Mouse (Mus musculus): ENCODE data around the gene Tmem94. TPM values are rescaled to one million over a fixed set of nuclear protein-coding genes. Genes with fewer than 3 reads are reported as not detected.
A peak's percentile ranks its signal among the peaks of the same experiment; 100 is the strongest.

The Tmem94 gene
- polyA plus RNA-seq, 1 experiment from 2014 or later, result 23.6 TPM

DNA sequence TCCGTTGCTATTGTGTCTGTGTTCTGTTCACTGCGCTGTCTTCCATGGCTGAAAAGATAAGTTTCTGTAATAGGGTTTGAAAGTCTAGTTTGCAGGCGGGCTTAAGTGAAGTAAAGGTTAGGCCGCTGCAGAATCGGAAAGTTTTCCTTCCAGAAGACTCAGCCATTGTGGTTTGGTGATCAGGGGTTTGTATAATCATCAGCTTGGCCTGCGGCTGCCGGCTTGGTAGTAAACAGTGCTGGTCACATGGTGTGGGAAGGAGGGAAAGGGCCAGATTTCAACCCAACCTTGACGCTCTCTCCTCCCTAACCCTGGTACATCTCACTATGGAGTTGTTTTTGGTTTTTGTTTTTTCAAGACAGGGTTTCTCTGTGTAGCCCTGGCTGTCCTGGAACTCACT is 1.7 kb downstream of the Tmem94 start:
- Histone ChIP-seq H3K4me3 (peak overlapping the region; percentile 87; the same call in 1 of the 2 replicates), H3K27ac (peak overlapping the region; percentile 91; the same call in 1 of the 2 replicates)
- no peak for ATAC-seq (ENCODE audit: insufficient number of reproducible peaks, low FRiP score, low TSS enrichment, low read depth)

DNA sequence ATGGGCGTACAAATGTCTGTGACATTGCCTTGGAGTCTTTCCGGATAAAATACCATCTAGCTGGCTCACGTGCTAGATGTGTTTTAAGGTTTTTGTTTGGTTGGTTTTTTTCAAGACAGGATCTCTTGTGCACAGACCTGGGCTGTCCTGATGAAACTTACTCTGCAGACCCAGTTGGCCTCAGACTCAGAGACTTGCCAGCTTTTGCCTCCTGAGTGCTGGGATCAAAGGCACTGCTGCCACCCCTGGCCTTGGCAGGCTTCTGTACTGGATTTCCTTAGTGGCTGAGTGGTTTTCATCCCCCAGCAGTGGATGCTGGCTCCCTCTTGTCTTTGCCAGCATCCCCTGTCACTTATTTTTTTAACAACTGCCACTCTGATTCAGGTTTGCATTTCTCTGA is 3.7 kb downstream of the Tmem94 start:
- H3K4me2 ChIP-seq, result no peak overlapping the region
- H3K27me3 ChIP-seq, result no peaks in the 10 kb centered on the region
- H3K9ac ChIP-seq, result no peak overlapping the region
- WGBS, result 89% methylated on average over 3 of the region's 3 CpGs
- no peak for ATAC-seq (ENCODE audit: insufficient number of reproducible peaks, low FRiP score, low TSS enrichment, low read depth)
- H3K36me3 ChIP-seq, result no peaks in the 10 kb centered on the region
- H3K9me3 ChIP-seq, result no peaks in the 10 kb centered on the region
- peaks cover 18% of the 10 kb centered on the region for H3K4me1 ChIP-seq
- H3K27ac ChIP-seq, result peak overlapping the region; percentile 43; the same call in 1 of the 2 replicates
- H3K4me3 ChIP-seq, result no peak overlapping the region

More for the DNA sequence above, 1.7 kb downstream of the Tmem94 start:
- H3K27me3 ChIP-seq, result no peaks in the 10 kb centered on the region
- WGBS, result 81% methylated on average over 8 of the region's 8 CpGs
- H3K9ac ChIP-seq, result no peak overlapping the region
- no peak overlapping the region for H3K4me2 ChIP-seq
- no peaks in the 10 kb centered on the region for H3K36me3 ChIP-seq
- peaks cover 18% of the 10 kb centered on the region for H3K4me1 ChIP-seq
- H3K9me3 ChIP-seq, result no peaks in the 10 kb centered on the region

DNA sequence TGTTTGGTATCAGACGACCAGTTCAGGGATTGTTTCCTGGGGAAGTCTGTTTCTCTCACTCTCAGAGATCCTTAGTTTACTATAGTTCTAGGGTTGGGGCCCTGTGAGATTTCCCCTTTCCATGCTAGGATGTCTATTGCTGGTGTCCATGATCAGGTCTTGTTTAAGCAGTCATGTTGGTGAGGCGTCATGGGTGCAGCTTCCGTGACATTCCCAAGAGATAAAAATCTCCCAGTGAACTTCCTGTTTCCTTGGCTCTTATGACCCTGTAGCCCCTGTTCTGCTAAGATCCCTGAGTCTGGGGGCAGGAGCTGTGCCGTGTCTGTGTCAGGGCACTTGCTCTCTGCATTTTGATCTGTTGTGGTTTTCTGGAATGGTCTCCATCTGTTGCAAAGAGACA is 9.4 kb downstream of the Tmem94 start:
- Histone ChIP-seq H3K9me3 (no peaks in the 10 kb centered on the region), H3K4me1 (peaks cover 44% of the 10 kb centered on the region), H3K36me3 (peaks cover 8% of the 10 kb centered on the region; the same call in 1 of the 2 replicates), H3K27ac (0 out of 2 replicates have a peak overlapping the region, but pooled peaks have one; percentile 27), H3K27me3 (no peaks in the 10 kb centered on the region), H3K4me3 (no peak overlapping the region), H3K4me2 (no peak overlapping the region), H3K9ac (no peak overlapping the region)
- WGBS, result 65% methylated on average over 4 of the region's 4 CpGs
- ATAC-seq (ENCODE audit: insufficient number of reproducible peaks, low FRiP score, low TSS enrichment, low read depth), result no peak

DNA sequence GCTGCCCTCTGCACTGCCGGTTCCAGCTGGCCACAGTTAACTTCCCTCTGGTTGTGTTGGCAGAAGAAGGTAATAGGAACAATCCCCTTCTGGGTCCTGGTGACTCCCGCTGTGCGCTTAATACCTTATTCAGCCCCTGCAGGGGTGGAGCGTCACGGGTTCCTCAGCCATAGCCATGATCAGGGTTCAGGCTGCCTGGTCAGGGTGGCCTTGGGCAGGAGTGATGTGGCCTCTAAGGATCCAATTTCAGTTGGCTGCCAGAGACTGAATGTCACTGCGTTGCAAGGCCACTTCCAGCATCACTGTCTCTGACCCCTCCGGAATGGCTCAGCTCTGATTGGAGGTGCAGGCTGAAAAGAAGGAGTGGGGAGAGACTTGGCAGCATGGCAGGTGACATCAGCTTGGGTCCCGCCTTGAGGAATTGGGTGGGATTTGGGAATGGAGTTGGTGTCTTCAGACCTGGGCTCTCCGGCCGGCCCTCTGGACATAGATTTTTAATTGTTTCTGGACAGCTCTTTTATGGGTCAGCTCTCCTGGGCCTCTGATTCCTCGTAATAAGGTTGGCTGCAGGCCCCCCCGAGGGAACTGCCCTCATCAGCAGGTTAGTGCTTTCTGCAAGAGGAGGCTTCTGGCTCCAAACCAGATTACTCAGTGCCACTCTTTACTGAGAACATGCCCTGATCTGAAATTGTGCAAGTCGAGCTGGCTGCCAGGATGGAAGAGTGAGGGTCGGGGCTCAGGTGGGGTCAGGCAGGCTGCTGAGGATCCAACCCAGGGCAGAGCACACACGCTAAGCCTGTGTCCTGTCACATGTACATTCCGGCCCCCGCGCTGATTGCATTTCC is 10.8 kb downstream of the Tmem94 start:
- ATAC-seq (ENCODE audit: insufficient number of reproducible peaks, low FRiP score, low TSS enrichment, low read depth), result peak; percentile 27; the same call in 1 of the 2 replicates
- Histone ChIP-seq H3K36me3 (peaks cover 12% of the 10 kb centered on the region; the same call in 1 of the 2 replicates), H3K4me1 (peaks cover 56% of the 10 kb centered on the region), H3K4me2 (peak overlapping the region; percentile 22; the same call in 1 of the 2 replicates), H3K27ac (peak overlapping the region; percentile 71), H3K27me3 (no peaks in the 10 kb centered on the region), H3K9ac (no peak overlapping the region), H3K9me3 (no peaks in the 10 kb centered on the region), H3K4me3 (no peak overlapping the region)
- 34% methylated on average over 18 of the region's 18 CpGs for WGBS

DNA sequence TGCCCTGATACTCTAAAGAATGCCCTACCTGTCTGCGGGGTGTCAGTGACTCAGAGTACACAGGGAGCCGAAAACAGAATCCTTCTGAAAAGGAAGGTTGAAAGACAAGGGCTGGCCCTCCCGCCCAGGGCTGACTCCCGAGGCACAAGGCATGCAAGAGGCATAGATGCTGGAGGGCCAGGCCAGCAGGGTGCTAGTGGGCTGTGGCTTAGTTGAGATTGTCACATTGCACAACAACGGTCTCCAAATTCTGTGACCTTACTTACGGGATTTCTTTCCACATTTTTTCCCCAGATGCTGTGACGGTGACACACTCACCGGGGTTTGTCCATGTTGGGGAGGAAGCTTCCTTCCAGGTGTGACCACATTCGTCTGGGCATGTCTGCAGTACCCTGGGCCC is 11.7 kb downstream of the Tmem94 start:
- H3K27ac ChIP-seq, result peak overlapping the region; percentile 43
- H3K4me2 ChIP-seq, result no peak overlapping the region
- 66% methylated on average over 9 of the region's 9 CpGs for WGBS
- H3K27me3 ChIP-seq, result no peaks in the 10 kb centered on the region
- peaks cover 15% of the 10 kb centered on the region; the same call in 1 of the 2 replicates for H3K36me3 ChIP-seq
- H3K9ac ChIP-seq, result no peak overlapping the region
- H3K9me3 ChIP-seq, result no peaks in the 10 kb centered on the region
- H3K4me1 ChIP-seq, result peaks cover 56% of the 10 kb centered on the region
- H3K4me3 ChIP-seq, result no peak overlapping the region
- ATAC-seq (ENCODE audit: insufficient number of reproducible peaks, low FRiP score, low TSS enrichment, low read depth), result no peak

DNA sequence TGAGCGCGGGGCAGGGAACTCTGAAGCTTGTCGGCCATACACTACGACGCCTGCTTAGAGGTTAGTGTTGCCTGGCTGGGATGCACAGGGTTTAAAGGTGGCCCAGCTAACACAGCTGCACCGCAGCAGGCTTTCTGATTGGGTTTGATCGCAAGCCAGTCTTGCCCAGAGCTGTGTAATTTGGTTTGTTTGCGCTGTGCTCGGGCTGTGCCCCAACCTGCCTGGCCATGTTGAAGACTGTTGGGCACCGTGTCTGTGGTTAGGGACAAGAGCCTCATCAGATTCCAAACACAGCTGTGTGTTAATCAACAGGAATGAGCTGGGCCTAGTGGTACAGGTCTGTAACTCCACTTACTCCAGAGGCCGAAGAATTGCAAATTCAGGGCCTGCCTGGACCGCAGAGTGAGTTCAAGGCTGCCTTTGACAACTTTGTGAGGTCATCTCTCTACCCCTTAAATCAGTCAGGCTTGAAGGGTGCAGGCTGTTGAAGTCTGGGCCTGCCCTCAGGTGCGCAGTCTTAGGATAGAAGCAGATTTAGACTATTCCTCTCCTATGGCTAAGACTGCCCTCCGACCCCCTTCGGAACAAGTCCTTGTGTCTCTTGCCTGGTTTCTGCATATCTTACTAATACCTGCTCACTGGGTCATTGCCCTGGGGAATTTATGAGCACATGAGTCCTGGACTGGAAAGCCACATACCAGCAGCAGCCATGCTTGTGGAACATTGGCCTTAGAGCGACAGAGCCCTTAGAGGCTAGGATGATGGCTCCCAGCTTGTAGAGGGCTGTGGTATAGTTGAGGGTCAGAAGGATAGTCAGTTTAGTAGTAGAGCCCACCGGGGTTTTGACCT is 12.5 kb downstream of the Tmem94 start:
- no peak for ATAC-seq (ENCODE audit: insufficient number of reproducible peaks, low FRiP score, low TSS enrichment, low read depth)
- Histone ChIP-seq H3K9ac (no peak overlapping the region), H3K4me1 (peaks cover 56% of the 10 kb centered on the region), H3K27me3 (no peaks in the 10 kb centered on the region), H3K27ac (peak overlapping the region; percentile 43; the same call in 1 of the 2 replicates), H3K4me2 (no peak overlapping the region), H3K4me3 (no peak overlapping the region), H3K36me3 (peaks cover 15% of the 10 kb centered on the region; the same call in 1 of the 2 replicates), H3K9me3 (no peaks in the 10 kb centered on the region)
- WGBS, result 75% methylated on average over 17 of the region's 17 CpGs

DNA sequence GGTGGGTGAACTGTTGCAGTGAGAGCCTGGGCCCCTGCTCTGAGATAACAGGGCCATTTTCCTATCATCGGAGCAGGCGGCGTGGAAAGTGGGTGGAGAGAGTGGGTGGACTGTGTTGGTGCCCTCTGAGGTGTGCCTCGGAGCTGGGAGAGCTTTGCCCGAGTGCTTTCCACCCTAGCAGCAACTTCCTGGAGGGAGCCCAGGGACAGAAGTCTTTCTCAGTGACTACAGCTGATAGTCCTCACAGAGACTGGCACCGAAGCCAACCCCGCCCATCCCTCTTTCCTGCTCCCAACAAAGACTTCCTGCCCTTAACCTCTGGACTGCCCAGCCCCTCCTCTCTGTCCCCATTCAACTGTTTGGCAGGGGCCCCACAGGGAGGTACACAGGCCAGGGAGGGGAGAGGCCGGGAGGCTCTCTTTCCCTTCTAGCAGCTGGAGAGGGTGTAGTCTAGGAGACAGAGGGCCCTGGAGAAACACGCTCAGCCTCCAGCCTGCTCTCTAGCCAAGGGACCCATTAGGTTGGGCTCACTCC is 13.9 kb downstream of the Tmem94 start:
- 29% methylated on average over 9 of the region's 9 CpGs for WGBS

DNA sequence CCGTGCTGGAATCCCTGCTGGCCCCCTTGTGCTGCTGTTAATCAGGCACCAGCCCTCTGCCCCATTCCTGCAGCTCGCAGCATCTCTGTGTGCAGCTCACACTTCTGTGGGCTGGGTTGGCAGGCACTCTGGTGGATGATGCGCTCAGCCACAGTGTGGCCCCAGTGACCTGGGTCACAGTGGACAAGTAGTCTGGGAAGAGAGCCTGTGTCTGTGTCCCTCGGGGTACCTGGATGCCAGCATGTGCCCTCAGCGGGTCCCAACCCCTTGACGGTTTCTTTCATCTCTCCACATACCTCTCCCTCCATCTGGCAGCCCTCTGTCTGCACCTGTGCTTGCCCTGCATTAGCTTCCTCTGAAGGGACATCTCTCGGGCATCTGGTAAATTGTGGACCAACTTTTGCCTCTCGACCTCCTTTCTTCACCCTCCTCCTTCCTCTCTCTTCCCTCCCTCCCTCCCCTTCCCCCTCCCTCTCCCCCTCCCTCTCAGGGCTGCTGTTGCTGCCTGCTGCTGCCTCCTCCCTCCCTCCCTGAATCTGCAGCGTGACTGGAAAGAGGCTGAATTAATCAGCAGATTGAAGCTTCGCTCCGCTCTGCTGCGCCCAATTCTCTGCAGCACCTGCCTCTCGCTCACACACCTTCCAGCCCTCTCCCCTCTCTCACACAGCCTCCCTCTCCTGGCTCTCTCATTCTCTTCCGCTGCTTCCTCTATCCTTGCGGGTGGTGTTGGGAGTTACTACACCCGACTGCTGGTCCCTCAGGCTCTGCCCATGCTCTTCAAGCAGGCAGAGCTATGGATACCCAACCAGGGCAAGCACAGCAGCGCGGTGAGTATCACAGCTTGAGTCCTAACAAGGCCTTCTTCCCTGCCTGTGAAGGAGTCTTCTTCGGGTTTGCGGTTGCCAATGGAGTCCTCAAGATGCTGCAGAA is 15.2 kb downstream of the Tmem94 start:
- H3K4me2 ChIP-seq, result no peak overlapping the region
- 0 out of 2 replicates have a peak overlapping the region, but pooled peaks have one; percentile 73 for H3K27ac ChIP-seq

More for the DNA sequence above, 13.9 kb downstream of the Tmem94 start:
- no peak overlapping the region for H3K4me2 ChIP-seq
- no peaks in the 10 kb centered on the region for H3K9me3 ChIP-seq
- no peak overlapping the region for H3K4me3 ChIP-seq
- H3K27ac ChIP-seq, result peak overlapping the region; percentile 73
- no peak overlapping the region for H3K9ac ChIP-seq
- H3K27me3 ChIP-seq, result no peaks in the 10 kb centered on the region
- ATAC-seq (ENCODE audit: insufficient number of reproducible peaks, low FRiP score, low TSS enrichment, low read depth), result peak; percentile 17; the same call in 1 of the 2 replicates
- peaks cover 15% of the 10 kb centered on the region; the same call in 1 of the 2 replicates for H3K36me3 ChIP-seq
- H3K4me1 ChIP-seq, result peaks cover 62% of the 10 kb centered on the region

DNA sequence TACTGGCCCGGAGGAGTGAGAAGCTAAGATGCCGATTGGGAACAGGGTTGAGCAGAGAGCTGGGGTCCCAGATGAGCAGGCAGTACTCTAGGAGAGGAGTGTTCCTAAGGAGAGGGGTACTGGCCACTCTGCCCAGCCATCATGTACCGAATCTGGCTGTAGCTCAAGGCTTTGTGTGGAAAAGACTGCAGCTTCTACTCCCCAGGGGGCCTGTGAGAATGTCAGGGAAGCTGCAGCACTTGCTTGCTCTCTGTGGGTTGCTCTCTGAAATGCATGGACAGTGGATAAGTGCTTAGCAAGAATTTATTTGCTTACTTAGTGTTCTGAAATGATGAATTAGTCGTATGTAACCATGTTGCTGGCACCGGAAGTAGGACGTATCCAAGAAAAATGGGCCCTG is 21.2 kb downstream of the Tmem94 start:
- H3K4me3 ChIP-seq, result no peak overlapping the region
- no peak overlapping the region for H3K4me2 ChIP-seq
- ATAC-seq (ENCODE audit: insufficient number of reproducible peaks, low FRiP score, low TSS enrichment, low read depth), result no peak
- peaks cover 10% of the 10 kb centered on the region; the same call in 1 of the 2 replicates for H3K4me1 ChIP-seq
- H3K36me3 ChIP-seq, result peaks cover 55% of the 10 kb centered on the region
- H3K9ac ChIP-seq, result no peak overlapping the region
- no peaks in the 10 kb centered on the region for H3K27me3 ChIP-seq
- H3K27ac ChIP-seq, result no peak overlapping the region
- no peaks in the 10 kb centered on the region for H3K9me3 ChIP-seq
- 76% methylated on average over 6 of the region's 6 CpGs for WGBS

More for the DNA sequence above, 15.2 kb downstream of the Tmem94 start:
- H3K27me3 ChIP-seq, result no peaks in the 10 kb centered on the region
- no peak overlapping the region for H3K9ac ChIP-seq
- no peak overlapping the region for H3K4me3 ChIP-seq
- peaks cover 18% of the 10 kb centered on the region; the same call in 1 of the 2 replicates for H3K36me3 ChIP-seq
- H3K9me3 ChIP-seq, result no peaks in the 10 kb centered on the region
- WGBS, result 28% methylated on average over 20 of the region's 20 CpGs
- ATAC-seq (ENCODE audit: insufficient number of reproducible peaks, low FRiP score, low TSS enrichment, low read depth), result no peak
- H3K4me1 ChIP-seq, result peaks cover 55% of the 10 kb centered on the region

DNA sequence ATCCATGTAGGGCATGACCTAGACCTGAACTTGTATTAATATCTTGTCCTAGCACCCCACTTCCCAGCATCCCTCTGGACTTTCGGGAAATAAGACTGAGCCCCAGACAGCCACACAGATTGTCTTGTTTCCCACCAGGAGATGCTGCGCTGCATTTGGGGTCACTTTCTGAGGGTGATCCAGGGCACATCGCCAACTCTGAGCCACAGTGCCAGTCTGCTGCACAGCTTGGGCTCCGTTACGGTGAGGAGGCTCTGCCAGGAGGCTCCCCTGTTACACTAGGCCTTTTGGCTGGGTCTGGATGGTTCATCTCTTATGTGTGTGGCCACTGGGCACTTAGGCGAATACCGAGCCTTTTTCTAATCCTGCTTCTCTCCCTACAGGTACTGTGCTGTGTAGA is 24.6 kb downstream of the Tmem94 start:
- no peak overlapping the region for H3K4me3 ChIP-seq
- H3K4me2 ChIP-seq, result no peak overlapping the region
- no peaks in the 10 kb centered on the region for H3K9me3 ChIP-seq
- H3K27me3 ChIP-seq, result no peaks in the 10 kb centered on the region
- H3K36me3 ChIP-seq, result peaks cover 86% of the 10 kb centered on the region
- H3K4me1 ChIP-seq, result peaks cover 4% of the 10 kb centered on the region; the same call in 1 of the 2 replicates
- no peak overlapping the region for H3K27ac ChIP-seq
- 94% methylated on average over 7 of the region's 7 CpGs for WGBS
- no peak overlapping the region for H3K9ac ChIP-seq
- no peak for ATAC-seq (ENCODE audit: insufficient number of reproducible peaks, low FRiP score, low TSS enrichment, low read depth)

Measured in limb, embryonic 15.5 days (tissue).